Comparison of ENCODE assay signal across 8 mouse cellular contexts in the genomic region with DNA sequence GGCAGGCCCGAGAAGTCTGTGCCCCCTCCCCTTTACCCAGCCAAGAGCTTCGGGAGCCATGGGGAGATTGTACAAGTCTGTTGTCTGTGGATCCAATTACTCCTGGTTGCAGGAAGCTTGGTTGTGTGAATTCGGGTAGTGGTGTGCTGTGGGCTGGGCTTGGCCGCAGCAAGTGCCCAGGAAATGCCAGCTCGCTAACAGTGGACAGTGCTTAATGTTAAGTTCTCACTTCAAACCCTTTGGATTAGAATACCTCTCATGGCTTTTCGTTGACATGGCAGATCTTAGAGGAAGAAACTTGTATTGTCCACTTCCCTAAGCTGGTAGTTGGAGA. TPM values are rescaled to one million over a fixed set of nuclear protein-coding genes. Genes with fewer than 3 reads are reported as not detected.
A peak's percentile ranks its signal among the peaks of the same experiment; 100 is the strongest.
DNase-seq lines count a peak whose midpoint lies in the region; ATAC-seq and TF ChIP-seq lines count a peak whose summit lies in the region.

No protein-coding gene starts in this region.

- no peaks in the 10 kb centered on the region for H3K9me3 ChIP-seq in forebrain, embryonic 16.5 days (ENCODE audit: control insufficient read depth, low read length)
- no peaks in the 10 kb centered on the region for H3K9me3 ChIP-seq in liver, embryonic 12.5 days (replicated peaks)

- peak overlapping the region; percentile 95 for H3K4me2 ChIP-seq in forebrain, embryonic 16.5 days (ENCODE audit: low read length)
- peak overlapping the region; percentile 87 for H3K4me2 ChIP-seq in liver, embryonic 12.5 days

- ATAC-seq in cerebellum, adult (ENCODE audit: insufficient number of reproducible peaks, low FRiP score, low TSS enrichment): 0 out of 2 replicates have a peak, but pooled peaks have one; percentile 2
- ATAC-seq in forebrain, embryonic 16.5 days: no peak
- ATAC-seq in liver, embryonic 12.5 days: no peak

- peak overlapping the region; percentile 95 for H3ac ChIP-seq in C2C12 (ENCODE audit: control insufficient read depth, insufficient read length, low read depth)

- peaks cover 18% of the 10 kb centered on the region for H3K4me1 ChIP-seq in forebrain, embryonic 16.5 days (replicated peaks; ENCODE audit: control insufficient read depth, insufficient read depth, low read length)
- peaks cover 50% of the 10 kb centered on the region for H3K4me1 ChIP-seq in liver, embryonic 12.5 days

- peaks cover 20% of the 10 kb centered on the region for H3K36me3 ChIP-seq in C2C12 (ENCODE audit: control insufficient read depth, insufficient read depth)
- H3K36me3 ChIP-seq in forebrain, embryonic 16.5 days (ENCODE audit: control insufficient read depth, insufficient read depth): peaks cover 2% of the 10 kb centered on the region; the same call in 1 of the 2 replicates
- peaks cover 36% of the 10 kb centered on the region for H3K36me3 ChIP-seq in liver, embryonic 12.5 days

- peak overlapping the region; percentile 92 for H3K4me3 ChIP-seq in C2C12 (ENCODE audit: insufficient read depth, poor library complexity, severe bottlenecking)
- peak overlapping the region; percentile 69 for H3K4me3 ChIP-seq in forebrain, embryonic 16.5 days (replicated peaks; ENCODE audit: low read length)
- H3K4me3 ChIP-seq in liver, embryonic 12.5 days: peak overlapping the region; percentile 80

- no peak for TF ChIP-seq CTCF in C2C12 (IDR thresholded peaks at IDR 0.05; ENCODE audit: control insufficient read depth, insufficient read depth, insufficient read length)

- intact Hi-C loops in gastrocnemius, postnatal 36 days (cut with DNase I): no loop called here

- no peak overlapping the region; the same call in 1 of the 2 replicates for H3K27ac ChIP-seq in forebrain, embryonic 16.5 days (ENCODE audit: low read length)
- H3K27ac ChIP-seq in liver, embryonic 12.5 days: peak overlapping the region; percentile 93

- peak overlapping the region; percentile 70 for H3K9ac ChIP-seq in forebrain, embryonic 16.5 days (replicated peaks; ENCODE audit: low read depth, low read length)
- H3K9ac ChIP-seq in liver, embryonic 12.5 days: peak overlapping the region; percentile 86

- peaks cover 36% of the 10 kb centered on the region for H3K79me2 ChIP-seq in C2C12 (ENCODE audit: control insufficient read depth, insufficient read depth)

- H3K27me3 ChIP-seq in C2C12 (ENCODE audit: control insufficient read depth, insufficient read depth, insufficient read length): no peaks in the 10 kb centered on the region
- no peaks in the 10 kb centered on the region for H3K27me3 ChIP-seq in forebrain, embryonic 16.5 days (replicated peaks; ENCODE audit: control insufficient read depth, insufficient read depth, low read length)
- no peaks in the 10 kb centered on the region for H3K27me3 ChIP-seq in liver, embryonic 12.5 days (replicated peaks)

- DNase-seq in cerebellum, adult 9-11 months: no peak
- DNase-seq in Muller cell, postnatal 12 days (ENCODE audit: inconsistent ontology term): no peak
- no peak for DNase-seq in frontal cortex, postnatal 14 days (ENCODE audit: low spot score in 2 of 2)
- DNase-seq in gastrocnemius, postnatal 36 days: no peak

- peaks cover 4% of the 10 kb centered on the region for H3K79me3 ChIP-seq in C2C12 (ENCODE audit: low read depth)

- WGBS in forebrain, embryonic 16.5 days: 20% methylated on average over 6 of the region's 6 CpGs
- WGBS in liver, embryonic 12.5 days (ENCODE audit: insufficient replicate concordance): 13% methylated on average over 6 of the region's 6 CpGs

TF ChIP-seq in C2C12, 6 proteins besides CTCF, POLR2A, EP300 and RAD21:
- TF ChIP-seq USF1 (IDR thresholded peaks at IDR 0.05; ENCODE audit: low read depth) (no peak), MAX (IDR thresholded peaks at IDR 0.05) (no peak), FOSL1 (IDR thresholded peaks at IDR 0.05; ENCODE audit: insufficient read depth, low read length, poor library complexity, severe bottlenecking) (no peak), MYOD1 (IDR thresholded peaks at IDR 0.05; ENCODE audit: control insufficient read depth, insufficient read length, low read depth) (no peak)

RNA-seq across cellular contexts. Expression of a gene that starts 0.8 kb away (rescaled TPM):
- 25.3 TPM for polyA plus RNA-seq in C2C12 (2012; fragmentation: generic; extraction: Trizol)
- polyA plus RNA-seq in forebrain, embryonic 16.5 days (2015; fragmentation: Nextera tagmentation; extraction: Ambion mirVana): 10.5 and 12.7 TPM in 2 replicates
- 2.9 and 3.3 TPM in 2 replicates for polyA plus RNA-seq in liver, embryonic 12.5 days (2016; fragmentation: Nextera tagmentation; extraction: Ambion mirVana)
- total RNA-seq in gastrocnemius, postnatal 36 days (2021): 10 to 100 TPM; 11.4 to 12.2 TPM

RNA-seq across cellular contexts. Expression of a gene that starts 10.0 kb away (rescaled TPM):
- 7.2 TPM for polyA plus RNA-seq in C2C12 (2012; fragmentation: generic; extraction: Trizol)
- polyA plus RNA-seq in forebrain, embryonic 16.5 days (2015; fragmentation: Nextera tagmentation; extraction: Ambion mirVana): 10.9 and 16.5 TPM in 2 replicates
- polyA plus RNA-seq in liver, embryonic 12.5 days (2016; fragmentation: Nextera tagmentation; extraction: Ambion mirVana): 4.3 and 4.4 TPM in 2 replicates
- total RNA-seq in gastrocnemius, postnatal 36 days (2021): 10 to 100 TPM; 19.9 to 21.7 TPM

RNA-seq across cellular contexts. Expression of a gene that starts 36.9 kb away (rescaled TPM):
- polyA plus RNA-seq in C2C12 (2012; fragmentation: generic; extraction: Trizol): 16.1 TPM
- polyA plus RNA-seq in forebrain, embryonic 16.5 days (2015; fragmentation: Nextera tagmentation; extraction: Ambion mirVana): 10.7 and 13.3 TPM in 2 replicates
- 23.0 and 23.3 TPM in 2 replicates for polyA plus RNA-seq in liver, embryonic 12.5 days (2016; fragmentation: Nextera tagmentation; extraction: Ambion mirVana)
- 10 to 100 TPM; 51.4 to 54.6 TPM for total RNA-seq in gastrocnemius, postnatal 36 days (2021)

RNA-seq across cellular contexts. Expression of a gene that starts 40.9 kb away (rescaled TPM):
- polyA plus RNA-seq in C2C12 (2012; fragmentation: generic; extraction: Trizol): 31.5 TPM
- 17.8 and 19.0 TPM in 2 replicates for polyA plus RNA-seq in forebrain, embryonic 16.5 days (2015; fragmentation: Nextera tagmentation; extraction: Ambion mirVana)
- 29.7 and 31.0 TPM in 2 replicates for polyA plus RNA-seq in liver, embryonic 12.5 days (2016; fragmentation: Nextera tagmentation; extraction: Ambion mirVana)
- 1 to 10 TPM; 2.6 to 3.0 TPM for total RNA-seq in gastrocnemius, postnatal 36 days (2021)

RNA-seq across cellular contexts. Expression of a gene that starts 43.9 kb away (rescaled TPM):
- 33.4 TPM for polyA plus RNA-seq in C2C12 (2012; fragmentation: generic; extraction: Trizol)
- polyA plus RNA-seq in forebrain, embryonic 16.5 days (2015; fragmentation: Nextera tagmentation; extraction: Ambion mirVana): 63.8 and 65.9 TPM in 2 replicates
- polyA plus RNA-seq in liver, embryonic 12.5 days (2016; fragmentation: Nextera tagmentation; extraction: Ambion mirVana): 54.4 and 55.1 TPM in 2 replicates
- 1 to 10 TPM; 4.5 to 4.8 TPM for total RNA-seq in gastrocnemius, postnatal 36 days (2021)
